ENCODE assay signal across 8 mouse cellular contexts in the genomic region with DNA sequence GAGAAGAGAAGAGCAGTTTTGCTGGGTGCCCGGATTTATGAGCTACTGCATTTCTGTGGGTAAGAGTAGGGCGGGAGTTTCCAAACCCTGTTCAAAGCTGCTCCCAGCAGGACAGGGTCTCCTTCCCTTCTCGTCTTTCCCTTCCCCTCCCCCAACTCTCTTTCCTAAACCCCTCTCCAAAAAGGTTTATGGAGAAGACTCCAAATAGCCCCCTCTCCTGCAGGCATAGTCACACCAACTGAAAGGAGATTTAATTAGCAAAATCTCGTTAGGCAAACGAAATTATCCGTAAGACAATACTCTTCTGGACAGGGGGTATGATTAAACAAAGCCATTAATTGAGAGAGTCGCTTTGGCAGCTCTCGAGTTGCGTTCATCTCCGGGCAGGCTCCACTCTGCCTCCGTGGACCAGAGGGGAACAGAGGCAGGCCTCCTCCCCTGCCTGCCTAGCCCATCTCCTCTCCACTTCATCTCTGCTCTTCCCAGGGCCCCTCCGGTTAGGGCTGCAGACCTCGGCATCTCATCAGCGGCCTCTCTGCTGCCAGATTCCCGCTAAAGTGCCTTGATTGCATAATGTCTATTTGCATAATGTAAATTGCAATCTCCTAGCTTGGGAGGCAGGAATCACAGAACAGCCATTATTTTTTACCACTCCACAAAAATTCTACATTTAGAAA.
DNase-seq lines count a peak whose midpoint lies in the region.

No protein-coding gene starts in this region.

- H3K4me3 ChIP-seq in midbrain, embryonic 10.5 days = peak overlapping the region; percentile 12; the same call in 1 of the 2 replicates

- no peaks in the 10 kb centered on the region for H3K27me3 ChIP-seq in midbrain, embryonic 10.5 days (ENCODE audit: low read depth, poor library complexity, severe bottlenecking)

- intact Hi-C loops in gastrocnemius, postnatal 14 days (cut with DNase I; ENCODE audit: low total_unique reads) = no loop called here

- H3K9me3 ChIP-seq in midbrain, embryonic 10.5 days (replicated peaks) = no peaks in the 10 kb centered on the region

- peak overlapping the region; percentile 67 for H3K27ac ChIP-seq in midbrain, embryonic 10.5 days (replicated peaks)

- H3K36me3 ChIP-seq in midbrain, embryonic 10.5 days = peaks cover 57% of the 10 kb centered on the region

- DNase-seq in cerebellum, postnatal 10 days = peak; percentile 44 to 59
- DNase-seq in cerebellum, postnatal 36 days = no peak
- peak; percentile 32 to 44 for DNase-seq in right cerebral cortex, adult 2 months (ENCODE audit: low spot score in 2 of 2)
- no peak for DNase-seq in right cerebral cortex, postnatal 36 days (ENCODE audit: low spot score in 2 of 2)
- peak; percentile 38 for DNase-seq in midbrain, embryonic 10.5 days (ENCODE audit: low spot score)
- no peak for DNase-seq in gastrocnemius, postnatal 14 days
- no peak for DNase-seq in T-cell, adult 2 months (ENCODE audit: low spot score)
- DNase-seq in adrenal gland, postnatal 14 days = no peak

- 3% methylated on average over 15 of the region's 15 CpGs for WGBS in midbrain, embryonic 10.5 days

- peaks cover 34% of the 10 kb centered on the region for H3K4me1 ChIP-seq in midbrain, embryonic 10.5 days

Comparison
In these comparisons a context has a peak if more than half of its experiments do, and no peak if none do; other contexts are left out.
1. DNase-seq: peak in cerebellum, postnatal 10 days (2 of 2), right cerebral cortex, adult 2 months (2 of 2) and midbrain, embryonic 10.5 days (single experiment); none in cerebellum, postnatal 36 days (0 of 2), right cerebral cortex, postnatal 36 days (0 of 2), gastrocnemius, postnatal 14 days (single experiment), T-cell, adult 2 months (single experiment) and adrenal gland, postnatal 14 days (single experiment).